Mouse (Mus musculus): ENCODE results near the gene Eif2ak1. TPM values are rescaled to one million over a fixed set of nuclear protein-coding genes. Genes with fewer than 3 reads are reported as not detected.

The Eif2ak1 gene
- total RNA-seq (2023), result 33.3 TPM

DNA sequence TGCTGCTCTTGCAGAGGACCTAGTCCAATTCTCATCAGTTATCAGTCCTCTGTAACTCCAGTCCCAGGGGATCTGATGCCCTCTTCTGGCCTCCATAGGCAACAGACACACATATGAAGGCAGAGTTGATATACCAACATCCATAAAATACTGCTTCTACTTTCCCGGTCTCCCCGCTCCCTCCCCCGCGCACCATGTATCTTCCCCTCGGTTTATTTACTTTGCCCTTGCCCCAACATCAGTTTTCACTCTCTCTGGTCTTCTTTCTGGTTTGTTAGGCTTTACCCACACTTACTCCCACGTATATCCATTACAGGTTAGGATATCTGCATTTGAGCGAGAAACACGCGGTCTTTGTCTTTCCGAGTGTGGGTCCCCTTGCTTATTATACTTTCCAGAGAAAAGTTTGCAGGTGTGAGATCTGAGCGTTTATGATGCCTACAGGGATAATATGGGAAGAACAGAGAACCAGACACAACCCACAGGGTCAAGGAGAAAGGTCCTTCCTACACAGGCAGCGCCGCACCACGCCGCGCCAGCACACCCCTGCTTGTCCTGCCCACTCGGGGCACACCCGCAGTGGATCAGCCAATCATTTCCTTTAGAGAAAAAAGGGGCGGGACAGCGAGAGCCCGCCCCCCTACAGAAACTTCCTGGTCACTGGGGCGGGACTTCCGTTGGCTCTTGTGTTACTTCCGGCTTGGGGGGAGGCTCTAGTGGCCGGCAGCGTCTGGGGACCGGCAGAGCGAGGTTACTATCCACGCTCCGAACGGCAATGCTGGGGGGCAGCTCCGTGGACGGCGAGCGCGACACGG is at the start of gene Eif2ak1:
TSS of gene Eif2ak1 (plus strand) at position 673 of the 815 bp plus-strand sequence.

GRCm38 (mm10) chr5:143897635-143898330 is 80.2 kb downstream of the Eif2ak1 start, which contains the start of gene Ankrd61:
Gene Ankrd61 (minus strand): TSS chr5:143897685.

DNA sequence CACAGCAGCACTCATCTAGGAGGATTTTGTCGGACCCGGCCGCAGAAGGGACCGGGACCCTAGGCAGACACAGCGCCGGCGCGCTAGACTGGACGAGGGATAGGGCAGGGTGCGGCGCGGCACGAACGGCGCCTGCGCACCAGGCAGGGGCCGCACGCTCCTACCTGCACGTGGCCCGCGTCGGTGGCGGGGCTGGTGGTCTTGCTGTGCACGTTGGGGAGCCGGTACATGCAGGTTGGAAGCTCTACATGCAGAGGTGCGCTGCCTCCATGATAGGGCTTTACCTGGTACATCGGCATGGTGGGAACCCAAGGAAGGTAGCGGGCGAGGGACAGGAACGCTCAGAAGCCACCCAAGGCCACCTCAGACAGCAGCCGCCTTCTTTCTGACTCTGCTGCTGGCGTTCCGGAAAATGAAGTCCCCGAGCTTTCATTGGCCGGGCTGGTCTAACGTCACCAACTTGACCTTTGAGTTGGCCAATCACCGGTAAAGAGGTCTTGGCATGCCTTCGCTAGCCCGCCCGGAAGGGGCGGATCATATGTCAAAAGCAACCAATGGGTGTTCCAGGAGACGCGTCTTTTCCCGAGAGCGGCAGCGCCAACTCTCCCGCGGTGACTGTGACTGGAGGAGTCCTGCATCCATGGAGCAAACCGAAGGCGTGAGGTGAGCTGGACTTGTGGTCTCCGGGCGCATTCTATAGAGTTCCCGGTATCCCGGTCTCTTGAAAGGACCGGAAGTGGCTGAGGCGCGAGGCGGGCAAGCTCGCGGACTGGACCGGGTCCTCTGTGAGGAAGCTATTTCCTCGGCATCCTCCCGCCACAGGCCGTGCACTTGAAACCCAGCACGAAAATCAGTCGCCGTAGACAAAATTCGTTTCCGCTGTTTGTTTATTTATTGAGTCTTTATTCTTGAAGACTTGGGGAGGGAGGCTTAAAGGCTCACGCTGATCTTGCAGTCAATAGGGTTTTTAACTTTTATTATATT is 92.1 kb downstream of the Eif2ak1 start, which contains the start of the genes Aimp2 and Pms2:
TSS of gene Aimp2 (minus strand) at position 431 of the 984 bp plus-strand sequence.
TSS of gene Pms2 (plus strand) at position 548 of the 984 bp plus-strand sequence.

DNA sequence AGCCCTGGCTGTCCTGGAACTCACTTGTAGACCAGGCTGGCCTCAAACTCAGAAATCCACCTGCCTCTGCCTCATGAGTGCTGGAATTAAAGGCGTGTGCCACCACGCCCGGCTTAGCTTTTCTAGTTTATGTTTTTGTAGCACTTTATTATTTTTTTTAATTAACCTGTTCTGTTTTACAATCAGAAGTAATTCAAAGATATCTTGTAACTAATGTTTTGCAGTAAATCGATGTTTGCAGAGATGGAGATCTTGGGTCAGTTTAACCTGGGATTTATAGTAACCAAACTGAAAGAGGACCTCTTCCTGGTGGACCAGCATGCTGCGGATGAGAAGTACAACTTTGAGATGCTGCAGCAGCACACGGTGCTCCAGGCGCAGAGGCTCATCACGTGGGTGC is 110.3 kb downstream of the Eif2ak1 start, which contains the start of gene Gm42421:
TSS of gene Gm42421 (plus strand) at position 301 of the 400 bp plus-strand sequence.

GRCm38 (mm10) chr5:143932831-143933230 is 115.2 kb downstream of the Eif2ak1 start, which contains the start of gene Rsph10b:
Gene Rsph10b (plus strand): TSS chr5:143933035.

Other genes starting within 250 kb of the Eif2ak1 start
- gene Cyth3, start 195.3 kb upstream of the Eif2ak1 start, total RNA-seq (2023), result 38.1 TPM
- 32.3 TPM for gene Usp42, start 85.5 kb upstream of the Eif2ak1 start, total RNA-seq (2023)
- gene Ankrd61, start 79.9 kb downstream of the Eif2ak1 start, total RNA-seq (2023), result 0.37 TPM
- gene Aimp2, start 92.1 kb downstream of the Eif2ak1 start, total RNA-seq (2023), result 30.1 TPM
- 22.9 TPM for gene Pms2, start 92.2 kb downstream of the Eif2ak1 start, total RNA-seq (2023)
- gene Gm42421, start 110.4 kb downstream of the Eif2ak1 start, total RNA-seq (2023), result not detected
- gene Rsph10b, start 115.2 kb downstream of the Eif2ak1 start, total RNA-seq (2023), result 1.3 TPM
- 68.4 TPM for gene Ccz1, start 197.1 kb downstream of the Eif2ak1 start, total RNA-seq (2023)
- gene Ocm, start 208.9 kb downstream of the Eif2ak1 start, total RNA-seq (2023), result not detected

All from CD8-positive naive resting alpha-beta T cell, adult 57 days (primary cell).